Mouse (Mus musculus) testis, postnatal 14 days (tissue): ENCODE measurements around the gene Sos2.
"Not testable (repeated sequence)": the region's sequence is repeated elsewhere in the genome, so short reads cannot be mapped to it uniquely, and the experiment has no call there.

Experiments used
- DNase-seq: peaks from one replicate; pipeline ENCODE4 v3.0.0; 2021; ENCODE audit warnings: low spot score

Gene Sos2

DNA sequence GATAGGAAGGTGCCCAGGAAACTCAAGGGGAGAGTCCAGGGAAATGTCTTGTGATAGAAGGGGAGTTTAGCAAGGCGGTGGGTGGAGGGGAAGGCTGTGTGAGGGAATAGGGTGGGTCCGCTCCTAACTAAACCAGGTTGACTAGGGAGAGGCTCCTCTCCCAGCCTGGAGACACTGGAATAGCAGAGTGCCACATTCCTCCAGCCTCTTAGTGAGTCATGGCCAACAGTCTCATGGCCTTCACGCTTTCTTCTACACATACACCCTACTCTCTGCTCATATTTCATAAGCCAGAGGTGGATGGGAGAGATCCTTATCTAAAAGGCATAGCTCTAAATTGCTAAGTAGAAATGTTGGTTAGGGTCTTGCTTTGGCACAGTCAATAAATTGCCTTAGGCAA lies 111.7 kb downstream of the Sos2 start:
- DNase-seq = no peak

DNA sequence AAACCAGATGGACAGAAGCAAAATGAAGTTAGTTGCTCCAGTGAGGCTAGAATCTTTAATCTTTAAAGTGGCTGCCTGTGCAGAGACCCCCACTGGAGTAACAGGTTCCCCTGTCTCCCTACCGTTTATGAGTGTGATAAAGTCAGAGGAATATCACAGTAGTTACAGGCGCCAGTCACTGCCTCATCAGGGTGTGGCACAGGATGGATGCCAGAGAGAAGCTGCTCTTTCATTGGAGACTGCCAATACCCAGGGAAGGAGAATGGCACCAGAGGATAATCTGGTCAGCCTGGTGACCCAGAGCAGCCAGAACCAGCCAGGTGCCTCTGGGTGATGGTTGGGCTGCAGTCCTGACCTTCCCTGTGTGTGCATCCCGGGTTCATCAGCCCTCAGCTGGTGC lies 113.4 kb downstream of the Sos2 start:
- no peak for DNase-seq

DNA sequence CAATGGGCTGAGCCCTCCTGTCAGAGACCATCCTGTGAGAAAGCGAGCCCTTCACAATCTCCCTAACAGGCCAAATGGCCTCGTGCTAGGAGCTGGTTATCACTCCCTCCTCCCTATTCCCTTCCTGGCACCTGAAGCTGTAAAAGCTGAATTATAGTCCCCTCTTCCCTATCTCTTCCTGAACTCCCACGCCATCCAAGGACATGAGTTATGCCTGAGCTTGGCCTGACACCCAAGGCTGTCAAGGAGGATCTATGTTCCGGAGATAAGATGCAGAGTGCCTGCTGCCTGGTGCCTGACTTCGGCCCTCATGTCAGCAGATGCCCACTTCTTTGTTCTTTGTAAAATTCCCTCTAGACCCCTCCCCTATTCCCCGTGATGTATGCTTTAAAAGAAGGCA lies 120.6 kb downstream of the Sos2 start:
- DNase-seq = not testable (repeated sequence)

DNA sequence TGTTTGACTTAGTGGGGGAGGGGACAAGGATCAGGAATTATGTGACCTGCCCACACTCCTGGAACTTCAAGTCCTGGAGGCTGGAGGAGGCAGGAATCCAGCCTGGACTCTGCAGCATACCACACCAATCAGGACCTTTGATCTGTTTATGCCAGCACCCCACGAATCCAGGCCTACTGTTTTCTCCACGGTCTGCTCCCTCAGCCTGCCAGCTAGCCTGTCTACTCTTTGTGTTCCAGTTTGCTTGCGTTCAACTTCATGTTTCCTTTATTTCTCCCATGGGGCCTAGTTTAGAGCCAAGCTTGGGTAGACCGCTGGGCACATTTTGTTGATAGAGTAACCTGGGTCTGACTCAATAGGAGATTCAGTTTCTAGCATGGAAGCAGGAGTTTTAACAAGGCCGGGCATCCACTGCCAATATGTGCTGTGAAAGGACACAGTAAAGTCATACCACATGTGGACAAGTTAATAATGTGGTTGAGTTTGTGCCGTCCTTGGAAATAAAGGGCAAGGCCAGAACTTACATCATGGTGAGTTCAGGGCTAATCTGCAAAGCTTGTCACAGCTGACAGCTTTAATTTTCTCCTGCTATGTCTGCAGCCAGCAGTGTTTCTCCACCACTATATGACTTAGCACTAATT lies 125.3 kb downstream of the Sos2 start:
- DNase-seq = no peak

DNA sequence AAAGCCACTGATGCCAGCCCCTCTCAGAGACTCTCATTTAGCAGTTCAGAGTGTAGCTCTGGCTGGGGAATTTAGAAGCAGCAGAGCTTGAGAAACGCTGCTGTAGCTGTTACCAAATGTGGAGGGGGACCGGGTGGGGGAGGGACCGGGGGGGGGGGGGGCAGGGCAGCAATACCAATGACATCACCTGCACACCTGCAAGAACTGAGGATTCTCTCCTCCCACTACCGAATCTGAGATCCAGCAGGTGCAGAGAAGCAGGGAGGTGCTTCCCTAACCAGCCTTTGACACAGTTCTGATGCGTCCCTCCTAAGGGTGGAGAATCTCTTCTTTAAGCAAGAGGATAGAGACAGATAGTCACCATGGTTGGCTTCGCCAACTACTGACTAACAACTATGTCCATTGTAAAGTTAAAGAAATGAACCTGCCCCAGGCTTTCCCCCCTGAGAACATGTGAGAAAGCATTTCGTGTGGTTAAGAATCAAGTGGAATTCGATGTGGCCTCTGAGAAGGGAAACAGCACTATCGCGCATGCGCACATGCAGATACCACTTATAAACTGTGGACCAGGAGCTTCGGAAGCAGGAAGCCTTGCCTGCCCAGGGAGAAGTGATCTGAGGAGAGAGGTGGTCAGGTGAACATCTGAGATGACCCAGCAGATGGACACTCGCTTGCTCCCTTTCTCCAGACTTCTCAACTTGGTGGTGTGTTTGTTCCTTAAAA lies 136.0 kb downstream of the Sos2 start:
- DNase-seq = no peak

DNA sequence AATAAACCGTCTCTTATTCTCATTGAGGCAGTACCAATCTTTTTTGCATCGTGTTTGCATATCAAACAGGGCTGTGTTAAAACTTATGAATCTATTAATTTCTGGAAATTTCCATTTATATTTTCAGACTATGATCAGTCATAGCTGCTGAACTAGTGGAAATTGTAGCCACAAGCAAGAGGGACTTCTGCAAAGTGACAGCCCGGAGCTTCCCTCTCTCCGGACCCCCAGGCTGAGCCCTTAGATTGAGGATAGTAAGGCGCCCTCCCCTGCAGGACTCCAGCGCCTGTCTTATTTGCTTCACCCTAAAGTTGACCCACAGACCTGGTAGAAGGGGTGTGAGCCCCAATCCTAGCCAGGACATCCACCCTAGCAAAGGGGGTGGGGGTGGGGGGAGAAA lies 136.7 kb downstream of the Sos2 start:
- DNase-seq = no peak

DNA sequence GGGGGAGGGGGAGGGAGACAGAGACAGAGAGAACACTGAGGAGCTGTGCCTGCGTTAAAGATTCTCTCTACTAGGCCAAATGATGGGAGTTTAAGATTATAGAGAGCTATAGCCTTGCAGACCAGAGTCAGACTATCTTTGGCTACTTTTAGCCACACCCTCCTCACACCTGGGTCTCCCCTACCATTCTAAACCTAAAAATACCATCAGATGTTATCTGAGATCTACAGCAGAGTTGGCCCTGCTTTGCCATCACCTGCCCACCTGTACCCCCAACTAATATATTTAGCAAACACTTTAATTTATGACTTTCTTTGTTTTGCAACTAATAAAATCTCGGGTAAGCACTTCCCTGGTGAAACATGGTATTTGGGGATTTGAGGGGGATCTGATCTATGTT lies 137.1 kb downstream of the Sos2 start:
- DNase-seq = no peak

DNA sequence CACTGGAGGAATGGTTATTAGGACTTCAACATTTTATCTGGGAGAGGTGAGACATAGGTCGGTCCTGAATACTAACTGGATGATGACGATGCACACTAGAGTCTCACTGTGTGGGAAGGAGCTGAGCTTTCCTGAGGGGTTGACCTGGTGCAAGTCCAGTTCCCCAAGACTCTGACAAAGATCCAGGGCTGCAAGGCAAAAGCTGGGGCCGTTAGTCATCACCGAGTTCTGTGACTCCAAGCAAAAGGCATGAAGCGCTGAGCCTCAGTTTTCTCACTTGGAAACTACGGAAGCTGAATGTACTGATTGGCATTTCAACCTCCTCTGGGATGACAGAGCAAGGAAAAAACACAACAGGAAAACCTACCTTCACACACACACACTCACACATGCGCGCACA lies 139.3 kb downstream of the Sos2 start:
- no peak for DNase-seq

DNA sequence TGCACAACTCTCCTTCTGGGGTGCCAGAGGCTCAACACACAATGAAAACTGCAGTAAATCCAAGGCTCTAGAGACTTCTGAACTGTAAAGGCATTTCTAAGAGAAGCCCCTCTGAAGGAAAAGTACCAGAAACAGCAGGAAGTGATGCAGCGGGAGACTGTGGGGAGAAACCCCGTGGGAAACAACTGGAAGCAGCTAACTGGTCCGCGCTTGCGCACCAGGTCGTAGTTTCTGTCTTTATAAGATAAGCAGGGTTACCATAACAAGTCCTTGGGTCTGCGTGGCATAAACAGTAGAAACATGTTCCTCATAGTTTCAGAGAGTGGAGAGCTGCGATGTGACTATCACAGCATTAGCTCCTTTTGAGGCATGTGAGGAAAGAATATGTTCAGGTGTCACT lies 140.0 kb downstream of the Sos2 start:
- DNase-seq = no peak

DNA sequence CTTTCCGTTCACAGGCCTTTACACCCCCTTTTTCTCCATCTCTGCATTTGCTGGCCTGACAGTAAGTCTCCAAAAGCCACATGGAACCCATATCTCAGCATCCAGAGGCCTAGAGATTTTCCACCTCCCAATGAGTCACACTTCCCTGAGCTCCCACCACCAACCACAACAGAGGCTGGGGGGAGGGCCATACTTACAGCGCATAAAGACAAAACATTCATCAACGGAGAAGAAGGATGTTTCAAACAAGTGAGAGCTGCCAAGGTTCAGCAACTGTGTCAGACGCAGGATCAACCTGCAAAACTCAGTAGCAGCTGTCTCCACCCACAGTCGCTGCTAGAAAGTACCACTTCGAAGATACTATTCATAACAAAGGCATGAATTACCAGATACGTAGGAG lies 142.3 kb downstream of the Sos2 start:
- DNase-seq = no peak

DNA sequence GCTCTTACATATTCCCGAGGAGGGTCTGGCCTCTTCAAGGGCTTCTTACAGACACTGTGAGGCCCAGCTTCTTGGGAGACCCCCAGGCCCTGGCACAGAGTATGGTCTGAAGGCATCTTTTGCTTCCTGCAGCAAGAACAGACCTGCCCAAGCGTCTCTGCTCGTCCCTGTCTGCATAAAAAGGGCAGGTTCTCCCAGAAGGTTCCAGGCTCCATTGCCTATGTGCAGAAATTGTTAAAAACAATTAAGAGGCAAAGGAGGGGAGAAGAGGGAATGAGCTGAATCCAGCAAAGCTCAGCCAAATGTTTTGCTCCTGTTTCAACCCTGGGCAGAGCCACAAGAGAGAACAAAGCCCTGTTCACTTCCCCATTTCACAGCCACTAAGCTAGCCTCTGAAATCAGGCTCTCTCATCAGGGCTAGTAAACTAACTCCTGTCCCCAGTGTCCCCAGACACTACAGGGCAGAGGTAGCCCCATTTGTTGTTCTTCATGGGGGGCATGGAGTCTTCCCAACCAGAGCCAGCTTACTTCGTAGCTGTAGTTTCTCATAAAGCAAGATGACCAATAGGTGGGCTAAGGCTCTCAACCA lies 143.2 kb downstream of the Sos2 start:
- DNase-seq = no peak

DNA sequence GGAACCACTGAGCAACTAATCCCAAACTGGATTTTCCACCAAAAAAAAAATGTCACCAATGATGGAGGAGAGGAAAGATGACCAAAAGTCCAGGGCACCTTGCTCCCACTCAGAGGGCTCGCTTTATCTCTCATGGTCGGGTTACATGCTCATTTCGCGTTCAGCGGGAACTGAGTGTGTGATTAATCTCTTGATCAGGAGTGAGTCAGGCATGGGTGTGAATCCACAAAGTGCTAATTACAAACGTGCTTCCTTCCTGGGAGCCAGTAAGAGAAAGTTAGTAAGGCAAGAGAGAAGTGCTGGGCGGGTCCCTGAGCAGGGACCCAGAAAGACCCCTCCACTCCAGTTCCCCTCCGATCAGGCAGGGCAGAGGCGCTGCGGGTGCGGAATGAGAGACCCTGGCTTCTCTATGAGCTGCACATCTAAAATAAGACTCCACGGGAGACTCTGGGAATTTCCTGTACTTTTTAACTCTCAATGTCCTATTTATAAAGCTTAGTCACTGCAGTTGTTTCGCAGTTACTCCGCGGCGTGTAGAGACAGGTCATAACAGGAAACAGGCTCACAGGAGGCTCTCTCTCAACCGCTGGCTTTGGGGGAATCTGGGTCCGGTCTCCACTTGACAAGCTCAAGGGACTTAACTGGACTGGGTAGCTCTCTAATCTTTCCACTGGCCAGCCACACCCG lies 143.8 kb downstream of the Sos2 start:
- no peak for DNase-seq

DNA sequence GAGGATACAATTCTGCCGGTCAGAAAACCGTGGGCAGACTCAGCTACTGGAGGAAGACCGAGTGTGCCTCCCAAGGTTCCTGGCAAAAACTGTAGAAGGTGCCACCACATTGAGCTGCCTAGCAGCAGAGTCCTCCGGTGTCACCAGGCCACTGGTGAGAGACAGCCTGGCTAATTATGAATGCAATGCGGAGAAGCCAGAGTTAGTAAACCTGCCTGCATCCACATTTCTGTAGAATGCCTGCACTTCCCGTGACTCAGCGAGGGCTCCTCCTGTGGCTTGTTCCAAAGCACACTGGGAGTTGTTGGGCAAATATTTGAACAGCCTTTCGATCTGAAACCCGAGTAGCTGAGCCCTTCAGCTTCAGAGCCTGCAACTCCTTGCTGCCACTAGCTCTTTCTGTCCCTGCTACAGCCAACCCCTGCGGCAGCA lies 144.4 kb downstream of the Sos2 start:
- DNase-seq = no peak

DNA sequence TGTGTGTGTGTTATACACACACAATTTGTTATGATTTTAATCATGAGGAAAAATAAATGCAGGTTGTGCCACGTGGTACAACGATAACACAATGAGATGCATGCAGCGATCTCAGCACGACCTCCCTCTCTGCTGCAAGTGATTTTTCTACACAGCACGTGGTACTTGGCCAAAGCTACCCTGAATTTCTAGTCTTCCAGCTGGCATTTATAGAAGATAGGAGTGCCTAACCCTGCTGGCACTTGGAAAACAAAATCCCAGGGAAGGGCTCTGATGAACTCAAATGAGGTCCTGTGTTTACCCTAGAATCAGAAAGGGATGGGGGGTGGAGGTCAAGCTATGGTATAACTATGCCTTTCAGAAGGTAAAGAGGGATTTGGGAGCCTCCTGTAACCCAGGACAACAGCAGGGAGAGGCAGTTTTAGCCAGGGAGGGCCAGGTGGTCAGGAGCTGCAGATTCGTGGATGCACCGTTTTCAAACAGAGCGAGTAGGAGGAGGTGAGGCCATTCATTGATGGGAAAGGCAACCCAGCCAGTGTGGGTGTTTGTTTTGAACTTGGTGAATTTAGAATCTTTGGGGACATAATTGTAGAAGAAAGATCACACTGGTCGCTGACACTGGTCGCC lies 144.9 kb downstream of the Sos2 start:
- DNase-seq = no peak
